Comparison of ENCODE assay signal across 16 mouse cellular contexts in the genomic region with DNA sequence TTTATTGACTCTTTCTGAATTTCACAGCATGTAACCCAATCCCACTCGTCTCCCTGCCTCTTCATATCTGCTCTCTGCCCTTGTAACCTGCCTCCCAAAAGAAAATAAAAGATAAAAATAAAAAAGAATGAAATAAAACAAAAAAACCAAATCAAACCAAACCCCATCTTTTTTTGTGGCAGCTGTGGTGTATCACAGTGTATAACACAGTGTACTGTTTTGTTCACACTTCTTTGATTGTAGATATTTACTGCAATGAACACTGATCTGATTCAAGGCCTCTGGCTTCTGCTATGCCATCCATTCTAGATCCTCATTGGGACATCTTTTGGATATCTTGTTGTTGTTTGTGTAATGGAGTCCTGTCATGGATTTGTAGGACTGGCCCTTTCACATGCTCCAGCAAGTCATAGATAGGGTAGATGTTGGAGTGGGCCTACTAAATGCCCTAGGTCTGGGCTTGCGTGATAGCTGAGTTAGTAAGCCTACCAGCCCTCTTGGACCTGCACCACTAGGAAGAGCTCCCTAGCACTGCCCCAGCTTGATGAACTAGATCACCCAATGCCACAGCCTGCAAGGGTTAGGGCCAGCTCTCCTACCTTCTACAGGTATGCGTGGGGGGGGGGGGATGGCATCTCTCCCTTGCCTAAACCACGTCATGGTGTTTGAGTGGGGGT.
DNase-seq lines count a peak whose midpoint lies in the region; ATAC-seq and TF ChIP-seq lines count a peak whose summit lies in the region.
"Had no signal": no experiment of that assay in that cellular context is flagged by ENCODE, and none has a peak within 500 bp of the region (broad histone marks: within the 10 kb centered on the region; RNA-seq: fewer than 3 reads in every experiment).

No protein-coding gene starts in this region.

- H3K9ac ChIP-seq in heart, embryonic 13.5 days: no peak overlapping the region
- H3K9ac ChIP-seq in lung, embryonic 14.5 days: no peak overlapping the region
- H3K9ac ChIP-seq in intestine, embryonic 15.5 days: no peak overlapping the region
- no peak overlapping the region for H3K9ac ChIP-seq in stomach, embryonic 16.5 days (ENCODE audit: low read length)
- H3K9ac ChIP-seq: forebrain, embryonic 12.5 days; heart, embryonic 15.5 days had no signal

- 78% methylated on average over 4 of the region's 4 CpGs for WGBS in heart, embryonic 13.5 days
- 63% methylated on average over 4 of the region's 4 CpGs for WGBS in lung, embryonic 14.5 days
- WGBS in lung, adult 2 months: 77% methylated on average over 4 of the region's 4 CpGs
- WGBS in intestine, embryonic 15.5 days: 72% methylated on average over 4 of the region's 4 CpGs
- WGBS in stomach, embryonic 16.5 days: 69% methylated on average over 4 of the region's 4 CpGs

- ATAC-seq in heart, embryonic 13.5 days (ENCODE audit: extremely low read depth, insufficient number of reproducible peaks, low FRiP score, low TSS enrichment): no peak
- ATAC-seq in lung, embryonic 14.5 days (ENCODE audit: insufficient read depth): peak; percentile 87
- no peak for ATAC-seq in intestine, embryonic 15.5 days
- no peak for ATAC-seq in stomach, embryonic 16.5 days (ENCODE audit: insufficient read depth, low FRiP score)
- ATAC-seq: Patski had no signal

- H3K4me2 ChIP-seq in heart, embryonic 13.5 days: no peak overlapping the region
- peak overlapping the region; percentile 43; the same call in 1 of the 2 replicates for H3K4me2 ChIP-seq in lung, embryonic 14.5 days
- no peak overlapping the region for H3K4me2 ChIP-seq in intestine, embryonic 15.5 days (replicated peaks)
- no peak overlapping the region for H3K4me2 ChIP-seq in stomach, embryonic 16.5 days (ENCODE audit: low read depth, low read length)
- H3K4me2 ChIP-seq: forebrain, embryonic 12.5 days; heart, embryonic 15.5 days; liver, embryonic 11.5 days; midbrain, embryonic 11.5 days had no signal

- H3K9me3 ChIP-seq in heart, embryonic 13.5 days: no peaks in the 10 kb centered on the region
- H3K9me3 ChIP-seq in lung, embryonic 14.5 days (ENCODE audit: low read depth, low read length): no peaks in the 10 kb centered on the region
- H3K9me3 ChIP-seq in intestine, embryonic 15.5 days: no peaks in the 10 kb centered on the region
- H3K9me3 ChIP-seq in stomach, embryonic 16.5 days (replicated peaks; ENCODE audit: control insufficient read depth, low read length): no peaks in the 10 kb centered on the region
- H3K9me3 ChIP-seq: forebrain, embryonic 12.5 days; heart, embryonic 15.5 days; hindbrain, embryonic 10.5 days had no signal

- H3K36me3 ChIP-seq in heart, embryonic 13.5 days: no peaks in the 10 kb centered on the region
- H3K36me3 ChIP-seq in lung, embryonic 14.5 days (ENCODE audit: insufficient read depth): no peaks in the 10 kb centered on the region
- H3K36me3 ChIP-seq in intestine, embryonic 15.5 days: no peaks in the 10 kb centered on the region
- no peaks in the 10 kb centered on the region for H3K36me3 ChIP-seq in stomach, embryonic 16.5 days (ENCODE audit: control insufficient read depth, insufficient read depth, low read length)
- H3K36me3 ChIP-seq: forebrain, embryonic 12.5 days; heart, embryonic 15.5 days; hindbrain, embryonic 10.5 days had no signal

- TF ChIP-seq POLR2A in lung, adult 2 months (IDR thresholded peaks at IDR 0.05; ENCODE audit: borderline replicate concordance, extremely low read depth, low read depth, low read length): no peak

- no peak for TF ChIP-seq CTCF in lung, embryonic 14.5 days (IDR thresholded peaks at IDR 0.05; ENCODE audit: low read depth)
- no peak for TF ChIP-seq CTCF in lung, adult 2 months (IDR thresholded peaks at IDR 0.05; ENCODE audit: insufficient read depth, low read length)

- H3K27ac ChIP-seq in heart, embryonic 13.5 days (replicated peaks): peak overlapping the region; percentile 42
- H3K27ac ChIP-seq in lung, embryonic 14.5 days (ENCODE audit: low read depth): peak overlapping the region; percentile 83
- H3K27ac ChIP-seq in intestine, embryonic 15.5 days: peak overlapping the region; percentile 32; the same call in 1 of the 2 replicates
- peak overlapping the region; percentile 29; the same call in 1 of the 2 replicates for H3K27ac ChIP-seq in stomach, embryonic 16.5 days (ENCODE audit: low read length)
- H3K27ac ChIP-seq: forebrain, embryonic 12.5 days; hindbrain, embryonic 10.5 days had no signal

- DNase-seq in heart, postnatal 25 days (ENCODE audit: low spot score): no peak
- peak; percentile 52 for DNase-seq in lung, embryonic 14.5 days
- DNase-seq in lung, adult 2 months: no peak
- no peak for DNase-seq in spleen, adult 18-20 months
- DNase-seq: cerebellum, postnatal 10 days; embryo, embryonic 11 days; gastrocnemius, postnatal 25 days had no signal

- H3K27me3 ChIP-seq in heart, embryonic 13.5 days (replicated peaks): no peaks in the 10 kb centered on the region
- no peaks in the 10 kb centered on the region for H3K27me3 ChIP-seq in lung, embryonic 14.5 days (ENCODE audit: insufficient read depth, low read length)
- H3K27me3 ChIP-seq in intestine, embryonic 15.5 days (replicated peaks): no peaks in the 10 kb centered on the region
- H3K27me3 ChIP-seq in stomach, embryonic 16.5 days (ENCODE audit: control insufficient read depth, insufficient read depth, low read length): no peaks in the 10 kb centered on the region
- H3K27me3 ChIP-seq: forebrain, embryonic 12.5 days; heart, embryonic 15.5 days; Patski had no signal

- H3K4me1 ChIP-seq in heart, embryonic 13.5 days: peaks cover 16% of the 10 kb centered on the region
- no peaks in the 10 kb centered on the region for H3K4me1 ChIP-seq in lung, embryonic 14.5 days (ENCODE audit: insufficient read depth)
- H3K4me1 ChIP-seq in lung, adult 2 months (ENCODE audit: control insufficient read depth, insufficient read depth, low read length): peaks cover 7% of the 10 kb centered on the region
- H3K4me1 ChIP-seq in intestine, embryonic 15.5 days (replicated peaks): no peaks in the 10 kb centered on the region
- H3K4me1 ChIP-seq in stomach, embryonic 16.5 days (ENCODE audit: control insufficient read depth, insufficient read depth, low read length): peaks cover 7% of the 10 kb centered on the region; the same call in 1 of the 2 replicates
- H3K4me1 ChIP-seq: forebrain, embryonic 12.5 days; hindbrain, embryonic 10.5 days had no signal

- intact Hi-C loops in heart, postnatal 25 days (cut with DNase I): no loop called here

- no peak overlapping the region for H3K4me3 ChIP-seq in heart, embryonic 13.5 days
- no peak overlapping the region for H3K4me3 ChIP-seq in lung, embryonic 14.5 days (ENCODE audit: low read depth, low read length)
- no peak overlapping the region for H3K4me3 ChIP-seq in lung, adult 2 months (replicated peaks; ENCODE audit: extremely low read depth, low read depth, low read length)
- H3K4me3 ChIP-seq in intestine, embryonic 15.5 days (replicated peaks): no peak overlapping the region
- no peak overlapping the region for H3K4me3 ChIP-seq in stomach, embryonic 16.5 days (replicated peaks; ENCODE audit: low read length)
- H3K4me3 ChIP-seq: forebrain, embryonic 12.5 days; heart, embryonic 15.5 days; hindbrain, embryonic 10.5 days had no signal

Comparison
In these comparisons a context has a peak if more than half of its experiments do, and no peak if none do; other contexts are left out.
1. H3K27ac ChIP-seq: peak in every context shown above with its lines; median percentile 83 in lung, embryonic 14.5 days; 42 in heart, embryonic 13.5 days; 32 in intestine, embryonic 15.5 days; 29 in stomach, embryonic 16.5 days.